Mouse (Mus musculus): Measurements from ENCODE around the gene Gbx2.

- TF ChIP-seq CTCF (conservative IDR thresholded peaks at IDR 0.05; ENCODE audit: low read length) (no peak), POU5F1 (IDR thresholded peaks at IDR 0.05; ENCODE audit: borderline replicate concordance, low read length) (no peak)
These were observed 38.7 kb downstream of the Gbx2 start for GRCm38 (mm10) chr1:89892281-89892680.

All from E14TG2a.4 (cell line).